ENCODE assay signal across 8 mouse cellular contexts in genomic region chr4:105157276-105158168, GRCm38 (mm10). TPM values are rescaled to one million over a fixed set of nuclear protein-coding genes. Genes with fewer than 3 reads are reported as not detected.
DNase-seq lines count a peak whose midpoint lies in the region; ATAC-seq and TF ChIP-seq lines count a peak whose summit lies in the region.

Gene Plpp3 (plus strand): TSS chr4:105157347.

- DNase-seq in Patski (ENCODE audit: low read depth, low spot score) = no peak
- peak; percentile 41 to 52 for DNase-seq in cerebellum, postnatal 14 days
- peak; percentile 49 to 71 for DNase-seq in frontal cortex, postnatal 25 days (ENCODE audit: low spot score in 2 of 2)
- peak; percentile 82 to 83 for DNase-seq in layer of hippocampus, postnatal 36 days
- DNase-seq in lung, postnatal 14 days = peak; percentile 83
- DNase-seq in retina, postnatal 1 day = peak; percentile 90
- peak; percentile 77 to 91 for DNase-seq in urinary bladder, adult 18-20 months (ENCODE audit: low spot score in 2 of 2)

- in situ Hi-C loops in Patski (cut with MboI; ENCODE audit: low pct_unique_long_range_greater_than_20kb) = loop anchor here (5.0 to 10.0 kb wide), 5 partner anchors 157 to 937 kb away; no protein-coding TSS in a partner anchor

- ATAC-seq in Patski = peak; percentile 88
- peak; percentile 80 for ATAC-seq in hindbrain, embryonic 12.5 days (ENCODE audit: low FRiP score)

- CTCF ChIA-PET in Patski (lab: Charles Lee) = interaction anchor here (0.8 to 1.4 kb wide), 7 partner anchors 24 to 939 kb away, joined by 3 read pairs; no protein-coding TSS in a partner anchor

- H3K36me3 ChIP-seq in hindbrain, embryonic 12.5 days = no peaks in the 10 kb centered on the region

- no peak for TF ChIP-seq CTCF in Patski (IDR thresholded peaks at IDR 0.05)

- H3K4me2 ChIP-seq in hindbrain, embryonic 12.5 days (replicated peaks) = peak within 1 kb of the TSS; percentile 79

- peak within 1 kb of the TSS; percentile 91 for H3K4me3 ChIP-seq in hindbrain, embryonic 12.5 days

- POLR2A ChIA-PET in Patski (lab: Charles Lee) = interaction anchor here (0.6 to 1.2 kb wide), 4 partner anchors 78 to 1226 kb away, joined by 3 to 6 read pairs (median 3); no protein-coding TSS in a partner anchor

- H3K27me3 ChIP-seq in Patski = no peaks in the 10 kb centered on the region
- no peaks in the 10 kb centered on the region for H3K27me3 ChIP-seq in hindbrain, embryonic 12.5 days

- peak within 1 kb of the TSS; percentile 89 for H3K9ac ChIP-seq in hindbrain, embryonic 12.5 days

- H3K4me1 ChIP-seq in hindbrain, embryonic 12.5 days = peaks cover 30% of the 10 kb centered on the region

- H3K9me3 ChIP-seq in hindbrain, embryonic 12.5 days (replicated peaks) = no peaks in the 10 kb centered on the region

- H3K27ac ChIP-seq in hindbrain, embryonic 12.5 days = peak within 1 kb of the TSS; percentile 91

- WGBS in hindbrain, embryonic 12.5 days = under 1% methylated on average over 74 of the region's 77 CpGs

RNA-seq across cellular contexts. Expression of gene Plpp3, which starts in this region (rescaled TPM):
- polyA plus RNA-seq in Patski (2021) = 51.7 TPM
- polyA plus RNA-seq in hindbrain, embryonic 12.5 days (2016; fragmentation: Nextera tagmentation; extraction: Ambion mirVana) = 91.5 and 91.7 TPM in 2 replicates
- total RNA-seq in layer of hippocampus, postnatal 36 days (2021) = 100 to 1,000 TPM; 185 to 202 TPM
